Mouse (Mus musculus): ENCODE data around the gene Arf3. TPM values are rescaled to one million over a fixed set of nuclear protein-coding genes. Genes with fewer than 3 reads are reported as not detected.
"Not testable (repeated sequence)": the region's sequence is repeated elsewhere in the genome, so short reads cannot be mapped to it uniquely, and the experiment has no call there.

The Arf3 gene
- 34.6 and 37.1 TPM in 2 replicates for polyA plus RNA-seq (2014; fragmentation: Nextera tagmentation; extraction: Ambion mirVana)

DNA sequence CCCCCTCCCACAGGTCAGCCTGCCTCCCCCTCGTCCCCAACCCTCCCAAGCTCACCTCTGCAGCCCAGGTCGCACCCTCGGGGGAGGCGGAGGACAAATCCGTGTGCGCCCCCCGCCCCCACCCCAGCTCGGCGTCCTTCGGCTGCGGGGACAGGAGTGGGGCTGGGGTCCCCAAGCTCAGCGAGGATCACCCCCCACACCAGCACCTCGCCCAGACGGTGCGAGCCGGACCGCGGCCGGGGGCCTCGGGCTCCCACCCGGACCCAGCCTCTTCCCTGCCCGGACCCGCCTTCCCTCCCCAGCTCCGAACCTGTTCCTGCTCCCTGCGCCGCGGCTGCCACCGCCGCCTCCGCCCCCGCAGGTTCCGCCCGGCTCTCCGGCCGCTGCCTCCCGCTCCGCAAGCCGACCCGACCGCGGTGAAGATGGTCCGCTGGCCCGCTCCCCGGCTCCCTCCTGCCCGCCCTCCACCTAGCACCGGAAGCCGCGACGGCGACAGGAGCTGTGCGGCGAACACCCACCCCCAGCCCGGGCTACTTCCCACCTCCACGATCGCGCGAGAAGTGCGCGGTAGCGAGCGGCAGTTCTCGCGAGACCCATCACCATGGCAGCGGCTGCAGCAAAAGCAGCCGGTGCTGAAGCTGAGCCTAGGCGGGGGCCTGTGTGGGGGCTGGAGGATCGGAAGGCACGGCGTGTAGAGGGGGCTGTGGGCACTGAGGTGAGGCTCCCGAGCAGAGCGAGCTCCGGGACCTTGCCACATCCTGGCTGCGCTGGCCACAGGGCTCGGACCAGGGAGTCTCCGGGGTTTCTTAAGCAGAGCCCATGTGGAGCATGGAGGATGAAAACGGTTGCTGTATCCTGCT is at the start of gene Arf3:
Gene Arf3, minus strand, starts transcription at position 545 of the 860 bp plus-strand sequence.
- under 1% methylated on average over 63 of the region's 76 CpGs for WGBS
- peak within 1 kb of the TSS; percentile 67 for H3K27ac ChIP-seq (ENCODE audit: low read depth)
- peak within 1 kb of the TSS; percentile 91 for H3K4me3 ChIP-seq (ENCODE audit: low read depth, low read length)
- ATAC-seq (replicated peaks; ENCODE audit: low FRiP score, low TSS enrichment, low read depth) (peak; percentile 94), DNase-seq (ENCODE audit: low spot score) (peak; percentile 97)
- H3K9me3 ChIP-seq (ENCODE audit: control insufficient read depth, low read length) = no peaks in the 10 kb centered on the region
- peaks cover 10% of the 10 kb centered on the region; the same call in 1 of the 2 replicates for H3K4me1 ChIP-seq (replicated peaks; ENCODE audit: control insufficient read depth, insufficient read depth, low read length)
- H3K36me3 ChIP-seq (ENCODE audit: control insufficient read depth, insufficient read depth, low read length) = peaks cover 19% of the 10 kb centered on the region
- H3K9ac ChIP-seq (ENCODE audit: low read length) = peak within 1 kb of the TSS; percentile 85
- peak within 1 kb of the TSS; percentile 76 for H3K4me2 ChIP-seq (ENCODE audit: low read length)
- peaks cover 6% of the 10 kb centered on the region; the same call in 1 of the 2 replicates for H3K27me3 ChIP-seq (replicated peaks; ENCODE audit: control insufficient read depth, insufficient read depth, low read length)

DNA sequence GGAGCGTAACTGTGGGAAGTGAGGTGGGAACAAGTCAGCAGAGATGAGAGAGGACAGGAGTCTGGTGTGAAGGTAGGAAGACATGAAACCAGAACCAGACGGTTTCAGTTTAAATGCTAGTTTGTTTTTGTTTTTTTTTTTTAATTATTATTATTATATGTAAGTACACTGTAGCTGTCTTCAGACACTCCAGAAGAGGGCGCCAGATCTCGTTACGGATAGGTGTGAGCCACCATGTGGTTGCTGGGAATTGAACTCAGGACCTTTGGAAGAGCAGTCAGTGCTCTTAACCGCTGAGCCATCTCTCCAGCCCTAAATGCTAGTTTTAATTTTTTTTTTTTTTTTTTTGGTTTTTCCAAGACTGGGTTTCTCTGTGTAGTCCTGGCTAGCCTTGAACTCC is 47.2 kb upstream of the Arf3 start:
- WGBS = 74% methylated on average over 6 of the region's 6 CpGs
- Histone ChIP-seq H3K4me1 (replicated peaks; ENCODE audit: control insufficient read depth, insufficient read depth, low read length) (peaks cover 15% of the 10 kb centered on the region), H3K36me3 (ENCODE audit: control insufficient read depth, insufficient read depth, low read length) (peaks cover 28% of the 10 kb centered on the region), H3K27me3 (replicated peaks; ENCODE audit: control insufficient read depth, insufficient read depth, low read length) (peaks cover 48% of the 10 kb centered on the region)
- H3K27ac ChIP-seq (ENCODE audit: low read depth); DNase-seq (ENCODE audit: low spot score); H3K9ac ChIP-seq (ENCODE audit: low read length); H3K9me3 ChIP-seq (ENCODE audit: control insufficient read depth, low read length); H3K4me3 ChIP-seq (ENCODE audit: low read depth, low read length); ATAC-seq (replicated peaks; ENCODE audit: low FRiP score, low TSS enrichment, low read depth); H3K4me2 ChIP-seq (ENCODE audit: low read length): not testable (repeated sequence)

DNA sequence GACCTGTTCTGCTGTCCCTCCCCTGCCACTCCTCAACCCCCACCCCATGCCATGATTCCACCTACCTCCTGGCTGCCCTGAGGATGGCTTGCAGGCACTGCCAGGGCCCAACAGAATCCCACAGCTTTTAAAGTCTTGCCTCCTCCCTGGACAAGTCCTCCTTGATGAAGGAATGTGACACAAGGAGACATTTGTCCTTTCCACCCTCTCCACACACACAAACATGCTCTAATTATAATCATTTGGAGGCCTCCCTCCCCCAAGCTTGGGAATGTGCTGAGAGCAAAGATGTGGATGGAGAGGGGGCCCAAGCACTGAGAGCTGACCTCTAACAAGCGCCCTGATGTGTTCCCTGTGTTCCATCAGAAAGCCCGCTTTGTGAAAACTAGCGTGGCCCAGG is 46.4 kb upstream of the Arf3 start, which contains the start of gene Ddn:
Gene Ddn, minus strand, starts transcription at position 101 of the 400 bp plus-strand sequence.
- Histone ChIP-seq H3K9me3 (ENCODE audit: control insufficient read depth, low read length) (no peaks in the 10 kb centered on the region), H3K4me1 (replicated peaks; ENCODE audit: control insufficient read depth, insufficient read depth, low read length) (peaks cover 15% of the 10 kb centered on the region), H3K4me3 (ENCODE audit: low read depth, low read length) (peak within 1 kb of the TSS; percentile 27), H3K27me3 (replicated peaks; ENCODE audit: control insufficient read depth, insufficient read depth, low read length) (peaks cover 57% of the 10 kb centered on the region), H3K27ac (ENCODE audit: low read depth) (no peak within 1 kb of the TSS), H3K4me2 (ENCODE audit: low read length) (peak within 1 kb of the TSS; percentile 55), H3K9ac (ENCODE audit: low read length) (no peak within 1 kb of the TSS), H3K36me3 (ENCODE audit: control insufficient read depth, insufficient read depth, low read length) (peaks cover 22% of the 10 kb centered on the region)
- ATAC-seq (replicated peaks; ENCODE audit: low FRiP score, low TSS enrichment, low read depth) = no peak
- no peak for DNase-seq (ENCODE audit: low spot score)
- 58% methylated on average over 3 of the region's 3 CpGs for WGBS

- no peaks in the 10 kb centered on the region for H3K9me3 ChIP-seq (ENCODE audit: control insufficient read depth, low read length)
- WGBS = 12% methylated on average over 6 of the region's 6 CpGs
- H3K27me3 ChIP-seq (replicated peaks; ENCODE audit: control insufficient read depth, insufficient read depth, low read length) = peaks cover 64% of the 10 kb centered on the region
- H3K9ac ChIP-seq (ENCODE audit: low read length) = no peak overlapping the region
- ATAC-seq (replicated peaks; ENCODE audit: low FRiP score, low TSS enrichment, low read depth) (no peak), DNase-seq (ENCODE audit: low spot score) (no peak)
- H3K4me3 ChIP-seq (ENCODE audit: low read depth, low read length) = no peak overlapping the region
- peaks cover 15% of the 10 kb centered on the region for H3K36me3 ChIP-seq (ENCODE audit: control insufficient read depth, insufficient read depth, low read length)
- peaks cover 15% of the 10 kb centered on the region for H3K4me1 ChIP-seq (replicated peaks; ENCODE audit: control insufficient read depth, insufficient read depth, low read length)
- no peak overlapping the region for H3K27ac ChIP-seq (ENCODE audit: low read depth)
- no peak overlapping the region; the same call in 1 of the 2 replicates for H3K4me2 ChIP-seq (ENCODE audit: low read length)
Observed at GRCm38 (mm10) chr15:98808651-98809134, 45.7 kb upstream of the Arf3 start.

DNA sequence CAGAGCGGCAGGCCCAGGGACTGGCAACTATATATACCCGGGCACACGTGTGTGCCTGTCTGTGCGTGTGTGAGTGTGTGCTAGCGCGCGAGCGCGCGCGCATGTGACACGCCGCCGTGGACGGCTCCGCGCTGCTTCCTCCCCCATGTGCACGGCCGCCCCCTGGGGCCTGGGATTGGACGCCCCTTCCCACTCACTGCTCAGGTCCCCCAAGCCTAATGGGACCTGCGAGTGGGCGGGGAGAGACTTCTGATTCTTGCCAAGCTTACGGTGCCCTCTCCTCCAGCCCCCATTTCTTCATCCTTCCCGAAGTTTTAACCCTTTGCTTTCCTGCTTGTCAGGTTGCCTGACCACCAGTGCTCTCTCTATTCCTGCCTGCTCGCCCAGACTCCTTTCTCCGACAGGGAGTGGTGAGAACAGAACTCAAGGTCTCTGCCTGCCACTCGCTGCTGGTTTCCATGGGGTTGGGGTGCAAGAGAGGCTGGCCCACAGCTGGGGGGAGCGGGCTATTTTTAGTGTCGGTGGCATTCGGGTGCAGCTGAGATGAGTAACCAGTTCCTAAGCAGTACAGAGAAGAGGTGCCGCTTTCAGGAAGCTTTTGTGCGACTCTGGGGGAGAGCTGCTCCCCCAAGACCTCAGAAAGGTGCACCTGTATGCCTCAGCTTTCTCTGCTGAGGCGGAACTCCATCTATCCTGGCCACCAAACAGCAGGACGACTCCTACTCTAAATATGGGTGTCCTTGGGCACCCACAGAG is 45.1 kb upstream of the Arf3 start:
- 1% methylated on average over 33 of the region's 34 CpGs for WGBS
- H3K4me2 ChIP-seq (ENCODE audit: low read length) = peak overlapping the region; percentile 55
- H3K36me3 ChIP-seq (ENCODE audit: control insufficient read depth, insufficient read depth, low read length) = peaks cover 9% of the 10 kb centered on the region
- no peaks in the 10 kb centered on the region for H3K9me3 ChIP-seq (ENCODE audit: control insufficient read depth, low read length)
- H3K4me3 ChIP-seq (ENCODE audit: low read depth, low read length) = peak overlapping the region; percentile 27
- peak overlapping the region; percentile 17; the same call in 1 of the 2 replicates for H3K9ac ChIP-seq (ENCODE audit: low read length)
- peaks cover 70% of the 10 kb centered on the region for H3K27me3 ChIP-seq (replicated peaks; ENCODE audit: control insufficient read depth, insufficient read depth, low read length)
- ATAC-seq (replicated peaks; ENCODE audit: low FRiP score, low TSS enrichment, low read depth) = no peak
- peaks cover 15% of the 10 kb centered on the region for H3K4me1 ChIP-seq (replicated peaks; ENCODE audit: control insufficient read depth, insufficient read depth, low read length)
- no peak overlapping the region for H3K27ac ChIP-seq (ENCODE audit: low read depth)
- DNase-seq (ENCODE audit: low spot score) = no peak

DNA sequence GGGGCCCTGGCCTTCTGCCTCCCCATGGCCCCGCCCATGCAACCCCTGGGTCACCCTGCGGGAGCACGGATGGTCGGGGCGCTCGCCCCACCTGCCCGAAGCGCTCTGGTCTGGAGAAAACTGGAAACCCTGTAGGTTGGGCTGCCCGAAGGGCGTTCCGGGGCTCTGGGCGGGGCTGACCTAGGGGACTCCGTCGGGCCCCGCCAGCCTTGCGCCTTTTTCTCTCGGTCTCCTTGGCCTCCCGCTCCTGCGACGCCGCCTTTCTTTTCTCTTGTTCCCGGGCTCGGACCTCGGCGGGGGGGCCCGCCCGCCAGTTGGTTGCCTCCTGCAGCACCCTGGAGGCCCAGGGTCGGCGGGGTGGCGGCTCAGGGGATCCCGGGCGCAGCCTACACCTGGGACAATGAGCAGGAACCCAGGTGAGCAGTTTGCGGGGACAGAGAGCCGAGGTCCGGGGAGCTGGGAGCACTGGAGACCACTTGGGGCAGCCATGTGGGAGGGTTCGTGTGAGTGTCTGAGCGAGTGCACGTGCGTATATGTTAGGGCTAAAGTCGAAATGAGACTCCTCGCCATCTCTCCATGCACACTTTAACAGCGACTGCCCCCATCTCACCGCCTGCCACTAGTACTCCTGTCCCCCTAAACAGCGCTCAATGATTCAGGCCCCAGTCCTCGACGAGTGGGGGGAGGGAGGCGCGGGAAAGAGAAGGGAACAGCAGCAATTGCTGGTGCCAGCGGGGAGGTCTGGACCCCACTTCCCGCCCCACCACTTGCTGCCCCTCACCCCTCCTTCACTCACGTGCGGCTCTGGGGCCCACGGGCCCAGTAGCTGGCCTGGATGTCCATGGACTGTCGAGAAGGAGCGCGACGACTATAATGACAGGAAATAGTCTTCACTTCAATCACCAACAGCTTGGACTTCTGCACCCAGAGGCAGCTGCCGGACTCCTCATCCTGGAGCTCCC is 44.1 kb upstream of the Arf3 start:
- no peak overlapping the region for H3K27ac ChIP-seq (ENCODE audit: low read depth)
- H3K9ac ChIP-seq (ENCODE audit: low read length) = no peak overlapping the region
- peak overlapping the region; percentile 27 for H3K4me3 ChIP-seq (ENCODE audit: low read depth, low read length)
- no peaks in the 10 kb centered on the region for H3K9me3 ChIP-seq (ENCODE audit: control insufficient read depth, low read length)
- ATAC-seq (replicated peaks; ENCODE audit: low FRiP score, low TSS enrichment, low read depth) (peak; percentile 5; the same call in 1 of the 2 replicates), DNase-seq (ENCODE audit: low spot score) (no peak)
- WGBS = under 1% methylated on average over 55 of the region's 58 CpGs
- peak overlapping the region; percentile 55 for H3K4me2 ChIP-seq (ENCODE audit: low read length)
- H3K27me3 ChIP-seq (replicated peaks; ENCODE audit: control insufficient read depth, insufficient read depth, low read length) = peaks cover 80% of the 10 kb centered on the region
- peaks cover 15% of the 10 kb centered on the region for H3K4me1 ChIP-seq (replicated peaks; ENCODE audit: control insufficient read depth, insufficient read depth, low read length)
- H3K36me3 ChIP-seq (ENCODE audit: control insufficient read depth, insufficient read depth, low read length) = no peaks in the 10 kb centered on the region

GRCm38 (mm10) chr15:98806071-98806808 is 43.2 kb upstream of the Arf3 start:
- no peaks in the 10 kb centered on the region for H3K9me3 ChIP-seq (ENCODE audit: control insufficient read depth, low read length)
- WGBS = 9% methylated on average over 30 of the region's 30 CpGs
- H3K36me3 ChIP-seq (ENCODE audit: control insufficient read depth, insufficient read depth, low read length) = no peaks in the 10 kb centered on the region
- peak overlapping the region; percentile 74 for H3K4me2 ChIP-seq (ENCODE audit: low read length)
- H3K27ac ChIP-seq (ENCODE audit: low read depth) = no peak overlapping the region
- no peak overlapping the region for H3K9ac ChIP-seq (ENCODE audit: low read length)
- peaks cover 15% of the 10 kb centered on the region for H3K4me1 ChIP-seq (replicated peaks; ENCODE audit: control insufficient read depth, insufficient read depth, low read length)
- peak overlapping the region; percentile 27 for H3K4me3 ChIP-seq (ENCODE audit: low read depth, low read length)
- H3K27me3 ChIP-seq (replicated peaks; ENCODE audit: control insufficient read depth, insufficient read depth, low read length) = peaks cover 88% of the 10 kb centered on the region
- DNase-seq (ENCODE audit: low spot score) (no peak), ATAC-seq (replicated peaks; ENCODE audit: low FRiP score, low TSS enrichment, low read depth) (no peak)

Measured in intestine, embryonic 14.5 days (tissue).